Mouse (Mus musculus) brain, embryonic 14.5 days (tissue): ENCODE measurements around the gene Itm2b.

Experiments
- CTCF ChIP-seq: fragments of 200-500 bp; IDR thresholded peaks from 2 replicates; pipeline ENCODE4 v1.5.1; 2012; ENCODE audit warnings: inconsistent platforms, mild to moderate bottlenecking, moderate library complexity, borderline replicate concordance; ENCODE audit not compliant: insufficient read depth, insufficient read length; ENCODE audit errors: extremely low read depth
- POLR2A ChIP-seq: fragments of 200-500 bp; IDR thresholded peaks from 2 replicates; pipeline ENCODE4 v1.6.1; 2012; ENCODE audit warnings: mild to moderate bottlenecking, inconsistent platforms, borderline replicate concordance; ENCODE audit not compliant: poor library complexity, insufficient read depth, insufficient read length, severe bottlenecking; ENCODE audit errors: extremely low read depth

GRCm38 (mm10) chr14:73403351-73403750 is 18.3 kb upstream of the Itm2b start:
- TF ChIP-seq POLR2A (no peak), CTCF (no peak)
